Mouse (Mus musculus) heart, postnatal 4 days (tissue): ENCODE data around the gene D630045J12Rik. TPM values are rescaled to one million over a fixed set of nuclear protein-coding genes. Genes with fewer than 3 reads are reported as not detected.

Source experiments
- DNase-seq: peaks from one replicate; pipeline ENCODE4 v3.0.0; 2021
- total RNA-seq, 2 experiments: library from RNA; stranded (reverse); gene quantifications; 2 replicates each; pipeline ENCODE4 v1.2.3; 2021

D630045J12Rik gene
- total RNA-seq, 2 experiments from 2014 or later: 3.7 to 3.9 TPM

DNA sequence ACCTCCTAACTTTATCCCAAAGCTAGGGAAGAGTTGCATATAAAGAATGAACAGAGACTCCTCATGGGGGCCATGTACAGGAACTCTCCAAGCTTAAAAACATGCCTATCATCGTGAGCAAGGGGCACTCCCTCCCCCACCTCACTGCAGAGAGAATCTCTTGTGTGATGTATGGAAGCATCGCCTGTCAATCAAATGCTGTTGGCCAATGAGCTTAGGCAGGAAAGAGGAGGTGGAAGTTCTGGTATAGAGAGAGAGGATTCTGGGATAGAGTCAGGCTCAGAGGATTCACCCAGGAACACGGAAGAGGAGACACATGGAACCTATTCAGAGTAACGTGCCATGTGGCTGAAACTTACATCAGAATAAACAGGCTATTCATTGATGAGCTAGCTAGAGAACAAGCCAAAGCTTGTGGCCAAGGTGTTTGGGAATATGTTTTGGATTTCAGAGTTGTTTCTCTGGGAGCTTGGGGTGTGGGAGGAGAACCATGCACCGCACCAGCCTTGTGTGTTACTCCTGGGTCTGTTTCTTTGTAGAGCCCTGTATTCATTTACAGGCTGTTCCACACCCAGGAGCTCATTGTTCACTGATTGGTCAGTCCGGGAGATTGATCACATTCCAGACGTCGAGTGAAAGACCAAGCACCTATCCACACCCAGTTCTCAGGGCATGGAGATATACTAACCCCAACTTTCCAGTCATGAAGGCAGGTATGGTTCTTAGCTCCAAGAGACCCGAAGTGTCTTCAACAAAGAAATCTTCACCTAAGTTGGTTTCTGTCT, 166.4 kb downstream of the D630045J12Rik start:
- DNase-seq: no peak

DNA sequence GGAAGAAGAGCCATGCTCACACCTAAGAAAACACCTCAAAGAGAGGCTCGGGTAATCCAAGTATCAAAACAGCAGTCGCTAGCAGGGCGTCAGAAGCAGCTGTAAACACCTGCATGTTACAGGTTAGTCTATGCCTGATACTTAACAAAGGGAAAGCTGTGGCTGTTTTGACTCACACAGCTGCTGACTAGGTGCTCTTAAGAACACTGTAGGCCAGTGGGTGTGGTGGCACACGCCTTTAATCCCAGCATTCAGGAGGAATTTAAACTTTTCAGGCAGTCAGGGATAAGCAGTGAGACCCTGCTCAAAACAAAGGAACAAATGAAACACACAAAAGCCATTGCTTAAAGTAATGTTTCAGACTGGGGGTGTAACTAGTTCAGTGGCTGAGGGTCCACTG, 170.6 kb downstream of the D630045J12Rik start:
- no peak for DNase-seq

DNA sequence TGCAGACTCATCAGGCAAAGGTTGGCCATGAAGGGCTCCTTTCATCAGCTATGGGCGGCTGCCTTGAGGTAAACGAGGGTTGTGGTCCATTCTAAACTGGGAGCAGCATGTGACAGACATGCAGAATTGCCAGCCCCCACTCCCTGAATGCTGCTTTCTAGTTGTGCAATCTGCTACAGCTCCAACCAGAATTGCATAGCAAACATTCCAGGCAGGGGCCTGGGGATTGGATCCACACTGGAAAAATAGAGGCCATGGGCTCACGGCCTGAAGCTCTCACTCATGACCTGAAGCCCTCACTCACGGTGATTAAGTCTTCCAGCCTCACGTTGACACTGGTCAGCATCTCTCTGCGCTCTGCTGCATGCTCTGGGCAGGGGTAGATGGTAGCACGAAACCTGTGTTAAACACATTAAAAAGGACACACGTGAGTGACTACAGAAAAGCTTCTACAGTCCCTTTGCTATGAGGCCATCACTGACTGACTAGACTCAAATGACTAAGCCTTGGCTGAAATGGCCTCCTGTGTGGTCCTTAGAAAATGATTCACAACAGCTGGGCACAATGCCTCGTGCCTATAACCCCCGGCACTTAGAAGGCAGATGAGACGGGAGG, 172.0 kb downstream of the D630045J12Rik start:
- DNase-seq: peak; percentile 31

- DNase-seq: no peak
Observed at GRCm38 (mm10) chr6:38080364-38080763, 173.4 kb downstream of the D630045J12Rik start.

- DNase-seq: no peak
Observed at GRCm38 (mm10) chr6:38073592-38073991, 180.2 kb downstream of the D630045J12Rik start.

Other genes starting within 250 kb of the D630045J12Rik start
- under 1 TPM; 0.65 to 0.69 TPM for gene Svopl, start 207.0 kb downstream of the D630045J12Rik start, total RNA-seq
- gene Tmem213, start 144.8 kb downstream of the D630045J12Rik start, total RNA-seq: not detected
- 1 to 10 TPM; 2.1 to 2.9 TPM for gene Atp6v0a4, start 129.4 kb downstream of the D630045J12Rik start, total RNA-seq
- 10 to 100 TPM; 10.2 to 10.4 TPM for gene Zc3hav1l, start 45.2 kb upstream of the D630045J12Rik start, total RNA-seq
- 10 to 100 TPM; 20.5 to 21.6 TPM for gene Zc3hav1, start 100.6 kb upstream of the D630045J12Rik start, total RNA-seq
- 1 to 10 TPM; 2.8 to 4.1 TPM for gene Ttc26, start 127.5 kb upstream of the D630045J12Rik start, total RNA-seq
- gene Ubn2, start 179.9 kb upstream of the D630045J12Rik start, total RNA-seq: 10 to 100 TPM; 27.5 to 29.5 TPM